Mouse (Mus musculus) midbrain, embryonic 11.5 days (tissue): ENCODE results near the gene Vapa. TPM values are rescaled to one million over a fixed set of nuclear protein-coding genes. Genes with fewer than 3 reads are reported as not detected.
A peak's percentile ranks its signal among the peaks of the same experiment; 100 is the strongest.
"Not testable (repeated sequence)": the region's sequence is repeated elsewhere in the genome, so short reads cannot be mapped to it uniquely, and the experiment has no call there.

Experiments used
- ATAC-seq: fragments of 200-750 bp; cut with Nextera tagmentation; 2 replicates; pipeline ENCODE4 v1.8.0; 2017; ENCODE audit warnings: moderate TSS enrichment, moderate library complexity; ENCODE audit not compliant: low FRiP score
- DNase-seq: peaks from one replicate; pipeline ENCODE4 v3.0.0; 2015; ENCODE audit warnings: low spot score; ENCODE audit errors: missing footprints
- H3K27ac ChIP-seq: fragments of 300-500 bp; sonication (generic); 2 replicates; pipeline ENCODE4 v1.5.1; 2014; ENCODE audit warnings: low read depth, low read length
- H3K27me3 ChIP-seq: fragments of 300-500 bp; sonication (generic); 2 replicates; pipeline ENCODE4 v1.6.1; 2014; ENCODE audit warnings: mild to moderate bottlenecking, low read length, moderate library complexity, mixed read lengths; ENCODE audit not compliant: control insufficient read depth, insufficient read depth
- H3K36me3 ChIP-seq: fragments of 300-500 bp; sonication (generic); 2 replicates; pipeline ENCODE4 v1.6.1; 2014; ENCODE audit warnings: mild to moderate bottlenecking, low read length, moderate library complexity, mixed read lengths; ENCODE audit not compliant: control insufficient read depth, insufficient read depth
- H3K4me1 ChIP-seq: fragments of 300-500 bp; sonication (generic); 2 replicates; pipeline ENCODE4 v1.6.1; 2014; ENCODE audit warnings: low read length; ENCODE audit not compliant: control insufficient read depth, insufficient read depth
- H3K4me2 ChIP-seq: fragments of 300-500 bp; sonication (generic); 2 replicates; pipeline ENCODE4 v1.6.1; 2014; ENCODE audit warnings: mild to moderate bottlenecking, moderate library complexity
- H3K4me3 ChIP-seq: fragments of 300-500 bp; sonication (generic); 2 replicates; pipeline ENCODE4 v1.5.1; 2014; ENCODE audit warnings: low read depth, low read length
- H3K9ac ChIP-seq: fragments of 300-500 bp; sonication (generic); 2 replicates; pipeline ENCODE4 v1.6.1; 2014; ENCODE audit warnings: low read length
- H3K9me3 ChIP-seq: fragments of 300-500 bp; sonication (generic); 2 replicates; pipeline ENCODE4 v1.6.1; 2016; ENCODE audit warnings: low read length; ENCODE audit not compliant: control insufficient read depth
- WGBS: fragments of 180-500 bp; shearing (Covaris S2); extraction: QIAGEN DNeasy Blood & Tissue Kit; methylation state at CpG from one replicate; pipeline ENCODE4 v1.1.7; 2014; 5-methylcytosine and 5-hydroxymethylcytosine counted together
- polyA plus RNA-seq: library from polyadenylated mRNA; unstranded; fragments of >200 nt; fragmentation: Nextera tagmentation; extraction: Ambion mirVana; gene quantifications from 2 replicates; pipeline ENCODE4 v1.2.1, GENCODE M21; 2014

Gene Vapa
- polyA plus RNA-seq, 1 experiment from 2014 or later = 242 TPM

DNA sequence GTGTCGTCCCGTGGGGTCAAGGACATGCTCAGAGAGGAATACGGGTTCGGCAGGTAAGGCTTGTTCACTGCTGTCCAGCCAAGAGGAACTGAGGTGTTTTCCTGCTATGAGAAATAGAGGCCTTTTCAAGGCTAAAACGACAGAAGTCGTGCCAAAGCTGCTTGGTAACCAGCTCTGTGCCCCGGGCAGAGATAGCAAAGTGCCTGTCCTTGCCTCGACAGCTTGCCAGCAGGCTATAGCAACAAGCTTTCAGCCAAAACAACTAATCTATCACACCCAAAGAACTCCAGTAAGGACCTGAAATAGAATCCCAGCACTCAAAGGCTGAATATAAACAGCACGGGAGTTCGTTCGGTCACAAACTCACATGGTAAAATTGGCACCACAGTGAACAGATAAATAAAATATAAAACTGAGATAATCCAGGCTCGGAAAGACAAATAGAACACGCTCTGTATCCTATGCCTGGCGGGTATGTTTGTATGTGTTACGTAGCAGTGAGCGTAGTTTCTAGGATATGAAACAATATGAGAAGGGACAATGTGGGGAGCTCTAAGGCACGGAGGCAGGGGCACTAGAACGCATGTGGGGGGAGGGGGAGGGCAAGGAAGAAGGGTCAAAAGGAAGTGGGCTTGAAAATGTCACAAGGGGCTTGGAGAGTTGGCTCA, 64.5 kb downstream of the Vapa start:
- 79% methylated on average over 18 of the region's 18 CpGs for WGBS
- no peak for ATAC-seq
- peak; percentile 21 for DNase-seq
- no peak overlapping the region for H3K27ac ChIP-seq
- no peaks in the 10 kb centered on the region for H3K36me3 ChIP-seq
- no peak overlapping the region for H3K4me2 ChIP-seq
- no peak overlapping the region for H3K9ac ChIP-seq
- no peak overlapping the region for H3K4me3 ChIP-seq
- H3K9me3 ChIP-seq = no peaks in the 10 kb centered on the region
- H3K27me3 ChIP-seq = no peaks in the 10 kb centered on the region
- H3K4me1 ChIP-seq = no peaks in the 10 kb centered on the region

- not testable (repeated sequence) for ATAC-seq, H3K9ac ChIP-seq, H3K4me2 ChIP-seq, H3K9me3 ChIP-seq, H3K27me3 ChIP-seq, H3K4me3 ChIP-seq, DNase-seq, H3K4me1 ChIP-seq, H3K27ac ChIP-seq, H3K36me3 ChIP-seq
- 90% methylated on average over 4 of the region's 4 CpGs for WGBS
Measured at GRCm38 (mm10) chr17:65546221-65546620, 67.1 kb downstream of the Vapa start.

GRCm38 (mm10) chr17:65540441-65541272, 72.7 kb downstream of the Vapa start, which contains the start of gene Tmem232:
Tmem232 (minus strand) TSS chr17:65540782.
- Histone ChIP-seq H3K9me3 (no peaks in the 10 kb centered on the region), H3K27me3 (no peaks in the 10 kb centered on the region), H3K4me3 (peak within 1 kb of the TSS; percentile 31), H3K4me2 (peak within 1 kb of the TSS; percentile 57), H3K9ac (no peak within 1 kb of the TSS; the same call in 1 of the 2 replicates), H3K27ac (no peak within 1 kb of the TSS), H3K4me1 (no peaks in the 10 kb centered on the region), H3K36me3 (no peaks in the 10 kb centered on the region)
- DNase-seq = peak; percentile 92
- ATAC-seq = peak; percentile 93
- WGBS = 15% methylated on average over 26 of the region's 26 CpGs

- Histone ChIP-seq H3K4me3 (no peak overlapping the region), H3K36me3 (no peaks in the 10 kb centered on the region), H3K4me1 (no peaks in the 10 kb centered on the region), H3K4me2 (no peak overlapping the region), H3K27me3 (no peaks in the 10 kb centered on the region), H3K9ac (no peak overlapping the region), H3K9me3 (no peaks in the 10 kb centered on the region), H3K27ac (no peak overlapping the region)
- WGBS = 25% methylated on average over 3 of the region's 3 CpGs
- ATAC-seq = peak; percentile 48; the same call in 1 of the 2 replicates
- peak; percentile 88 for DNase-seq
Measured at GRCm38 (mm10) chr17:65536156-65536555, 77.2 kb downstream of the Vapa start.

DNA sequence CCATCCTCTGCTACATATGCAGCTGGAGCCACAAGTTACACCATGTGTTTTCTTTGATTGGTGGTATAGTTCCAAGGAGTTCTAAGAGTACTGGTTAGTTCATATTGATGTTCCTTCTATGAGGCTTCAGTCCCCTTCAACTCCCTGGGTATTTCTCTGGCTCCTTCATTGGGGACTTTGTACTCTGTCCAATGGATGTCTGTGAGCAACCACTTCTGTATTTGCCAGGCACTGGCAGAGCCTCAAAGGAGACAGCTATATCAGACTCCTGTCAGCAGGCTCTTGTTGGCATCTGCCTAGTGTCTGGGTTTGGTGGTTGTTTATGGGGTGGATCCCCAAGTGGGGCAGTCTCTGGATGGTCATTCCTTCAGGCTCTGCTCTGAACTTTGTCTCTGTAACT, 81.0 kb downstream of the Vapa start:
- H3K4me2 ChIP-seq, DNase-seq, H3K27me3 ChIP-seq, H3K36me3 ChIP-seq, H3K27ac ChIP-seq, H3K4me3 ChIP-seq, H3K9me3 ChIP-seq, H3K4me1 ChIP-seq, H3K9ac ChIP-seq, ATAC-seq: not testable (repeated sequence)

Other genes starting within 250 kb of the Vapa start
- not detected in 2 replicates for gene Tmem232, start 72.8 kb downstream of the Vapa start, polyA plus RNA-seq
- gene Txndc2, start 28.6 kb upstream of the Vapa start, polyA plus RNA-seq = 0.12 and 0.18 TPM in 2 replicates
- gene Rab31, start 159.2 kb upstream of the Vapa start, polyA plus RNA-seq = 67.6 and 72.9 TPM in 2 replicates
- 51.0 and 58.0 TPM in 2 replicates for gene Ppp4r1, start 169.0 kb upstream of the Vapa start, polyA plus RNA-seq